Mouse (Mus musculus) heart, postnatal 0 days (tissue): ENCODE measurements around the gene Mad2l1bp.

Experiments used
- CTCF ChIP-seq: IDR thresholded peaks from 2 replicates; pipeline ENCODE4 v1.5.1; 2016; ENCODE audit warnings: antibody characterized with exemption, control low read depth, low read depth
- EP300 ChIP-seq: IDR thresholded peaks from 2 replicates; pipeline ENCODE4 v1.6.1; 2016; ENCODE audit warnings: antibody characterized with exemption, low read depth

- no peak for TF ChIP-seq CTCF
- no peak for TF ChIP-seq EP300
Measured at GRCm38 (mm10) chr17:46104487-46104886, 48.9 kb downstream of the Mad2l1bp start.
